Mouse (Mus musculus): ENCODE measurements around the gene Gm17018. TPM values are rescaled to one million over a fixed set of nuclear protein-coding genes. Genes with fewer than 3 reads are reported as not detected.

Gene Gm17018
- polyA plus RNA-seq (2014; fragmentation: Nextera tagmentation; extraction: Ambion mirVana): 57.0 and 68.6 TPM in 2 replicates

- peak; percentile 92 for DNase-seq
- WGBS: under 1% methylated on average over 35 of the region's 35 CpGs
- Histone ChIP-seq H3K36me3 (ENCODE audit: control insufficient read depth, insufficient read depth, low read length) (no peaks in the 10 kb centered on the region), H3K4me1 (ENCODE audit: control insufficient read depth, insufficient read depth, low read length) (0 out of 2 replicates have a peak, but pooled peaks cover 4% of the 10 kb centered on the region), H3K9me3 (ENCODE audit: control insufficient read depth, low read length) (no peaks in the 10 kb centered on the region), H3K4me3 (replicated peaks; ENCODE audit: low read depth, low read length) (peak within 1 kb of the TSS; percentile 70), H3K27ac (replicated peaks; ENCODE audit: low read depth, low read length) (peak within 1 kb of the TSS; percentile 71), H3K9ac (replicated peaks; ENCODE audit: low read length) (peak within 1 kb of the TSS; percentile 80), H3K4me2 (ENCODE audit: low read length) (peak within 1 kb of the TSS; percentile 99), H3K27me3 (ENCODE audit: control insufficient read depth, insufficient read depth, low read length) (peaks cover 21% of the 10 kb centered on the region)
- peak; percentile 77 for ATAC-seq (ENCODE audit: low FRiP score, low TSS enrichment)
These were observed at the start of gene Gm17018, which contains the start of gene Poll for GRCm38 (mm10) chr19:45560153-45560890. Gm17018 (plus strand) TSS chr19:45560615. Poll (minus strand) TSS chr19:45560531.

GRCm38 (mm10) chr19:45510680-45511079 lies 49.7 kb upstream of the Gm17018 start:
- 80% methylated on average over 3 of the region's 3 CpGs for WGBS
- H3K4me3 ChIP-seq (replicated peaks; ENCODE audit: low read depth, low read length): no peak overlapping the region
- no peak overlapping the region for H3K4me2 ChIP-seq (ENCODE audit: low read length)
- no peaks in the 10 kb centered on the region for H3K4me1 ChIP-seq (ENCODE audit: control insufficient read depth, insufficient read depth, low read length)
- ATAC-seq (ENCODE audit: low FRiP score, low TSS enrichment) (no peak), DNase-seq (no peak)
- H3K27ac ChIP-seq (replicated peaks; ENCODE audit: low read depth, low read length): no peak overlapping the region
- H3K36me3 ChIP-seq (ENCODE audit: control insufficient read depth, insufficient read depth, low read length): peaks cover 29% of the 10 kb centered on the region
- H3K9me3 ChIP-seq (ENCODE audit: control insufficient read depth, low read length): no peaks in the 10 kb centered on the region
- no peaks in the 10 kb centered on the region for H3K27me3 ChIP-seq (ENCODE audit: control insufficient read depth, insufficient read depth, low read length)
- no peak overlapping the region for H3K9ac ChIP-seq (replicated peaks; ENCODE audit: low read length)

DNA sequence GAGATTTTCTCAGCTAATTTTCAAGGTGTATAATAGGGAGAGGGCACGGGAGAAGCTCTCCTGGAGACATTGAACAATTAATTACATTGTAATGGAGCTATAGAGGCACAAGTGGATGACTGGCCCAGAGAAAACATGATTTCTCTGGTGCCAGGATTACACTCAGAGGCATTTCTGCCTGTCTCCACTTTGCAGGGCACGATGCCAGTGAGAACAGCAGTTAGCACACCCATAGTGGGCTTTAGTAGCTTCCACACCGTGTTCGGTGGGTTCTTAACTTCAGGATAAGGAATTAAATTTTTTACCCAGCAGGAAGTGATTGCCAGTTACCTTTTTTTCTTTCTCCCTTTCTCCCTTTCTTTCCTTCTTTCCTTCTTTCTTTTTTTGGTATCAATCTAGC lies 49.0 kb upstream of the Gm17018 start:
- H3K27ac ChIP-seq (replicated peaks; ENCODE audit: low read depth, low read length): no peak overlapping the region

GRCm38 (mm10) chr19:45515341-45515740 lies 45.1 kb upstream of the Gm17018 start:
- H3K4me3 ChIP-seq (replicated peaks; ENCODE audit: low read depth, low read length): no peak overlapping the region
- no peak overlapping the region for H3K9ac ChIP-seq (replicated peaks; ENCODE audit: low read length)
- ATAC-seq (ENCODE audit: low FRiP score, low TSS enrichment) (no peak), DNase-seq (no peak)
- H3K4me1 ChIP-seq (ENCODE audit: control insufficient read depth, insufficient read depth, low read length): no peaks in the 10 kb centered on the region
- H3K36me3 ChIP-seq (ENCODE audit: control insufficient read depth, insufficient read depth, low read length): peaks cover 60% of the 10 kb centered on the region
- H3K4me2 ChIP-seq (ENCODE audit: low read length): no peak overlapping the region
- H3K27ac ChIP-seq (replicated peaks; ENCODE audit: low read depth, low read length): no peak overlapping the region
- WGBS: 94% methylated on average over 2 of the region's 2 CpGs
- H3K27me3 ChIP-seq (ENCODE audit: control insufficient read depth, insufficient read depth, low read length): no peaks in the 10 kb centered on the region
- H3K9me3 ChIP-seq (ENCODE audit: control insufficient read depth, low read length): no peaks in the 10 kb centered on the region

More for the DNA sequence above, 49.0 kb upstream of the Gm17018 start:
- DNase-seq (no peak), ATAC-seq (ENCODE audit: low FRiP score, low TSS enrichment) (no peak)
- no peaks in the 10 kb centered on the region for H3K9me3 ChIP-seq (ENCODE audit: control insufficient read depth, low read length)
- H3K4me2 ChIP-seq (ENCODE audit: low read length): no peak overlapping the region
- no peak overlapping the region for H3K4me3 ChIP-seq (replicated peaks; ENCODE audit: low read depth, low read length)
- 73% methylated on average over 4 of the region's 4 CpGs for WGBS
- H3K9ac ChIP-seq (replicated peaks; ENCODE audit: low read length): no peak overlapping the region
- H3K4me1 ChIP-seq (ENCODE audit: control insufficient read depth, insufficient read depth, low read length): no peaks in the 10 kb centered on the region
- H3K27me3 ChIP-seq (ENCODE audit: control insufficient read depth, insufficient read depth, low read length): no peaks in the 10 kb centered on the region
- H3K36me3 ChIP-seq (ENCODE audit: control insufficient read depth, insufficient read depth, low read length): peaks cover 35% of the 10 kb centered on the region

- WGBS: 94% methylated on average over 12 of the region's 12 CpGs
- Histone ChIP-seq H3K4me1 (ENCODE audit: control insufficient read depth, insufficient read depth, low read length) (no peaks in the 10 kb centered on the region), H3K4me2 (ENCODE audit: low read length) (no peak overlapping the region), H3K27me3 (ENCODE audit: control insufficient read depth, insufficient read depth, low read length) (no peaks in the 10 kb centered on the region), H3K36me3 (ENCODE audit: control insufficient read depth, insufficient read depth, low read length) (peaks cover 68% of the 10 kb centered on the region), H3K4me3 (replicated peaks; ENCODE audit: low read depth, low read length) (no peak overlapping the region), H3K27ac (replicated peaks; ENCODE audit: low read depth, low read length) (no peak overlapping the region), H3K9ac (replicated peaks; ENCODE audit: low read length) (no peak overlapping the region), H3K9me3 (ENCODE audit: control insufficient read depth, low read length) (no peaks in the 10 kb centered on the region)
- ATAC-seq (ENCODE audit: low FRiP score, low TSS enrichment): no peak
- DNase-seq: no peak
These were observed 44.2 kb upstream of the Gm17018 start for GRCm38 (mm10) chr19:45516264-45516663.

GRCm38 (mm10) chr19:45527382-45527781 lies 33.0 kb upstream of the Gm17018 start:
- no peak overlapping the region for H3K4me3 ChIP-seq (replicated peaks; ENCODE audit: low read depth, low read length)
- H3K27ac ChIP-seq (replicated peaks; ENCODE audit: low read depth, low read length): no peak overlapping the region
- H3K4me1 ChIP-seq (ENCODE audit: control insufficient read depth, insufficient read depth, low read length): no peaks in the 10 kb centered on the region
- DNase-seq (no peak), ATAC-seq (ENCODE audit: low FRiP score, low TSS enrichment) (no peak)
- H3K27me3 ChIP-seq (ENCODE audit: control insufficient read depth, insufficient read depth, low read length): no peaks in the 10 kb centered on the region
- WGBS: 92% methylated on average over 7 of the region's 7 CpGs
- no peak overlapping the region for H3K9ac ChIP-seq (replicated peaks; ENCODE audit: low read length)
- H3K9me3 ChIP-seq (ENCODE audit: control insufficient read depth, low read length): no peaks in the 10 kb centered on the region
- no peak overlapping the region for H3K4me2 ChIP-seq (ENCODE audit: low read length)
- H3K36me3 ChIP-seq (ENCODE audit: control insufficient read depth, insufficient read depth, low read length): peaks cover 65% of the 10 kb centered on the region

GRCm38 (mm10) chr19:45527931-45528534 lies 32.4 kb upstream of the Gm17018 start:
- WGBS: 96% methylated on average over 10 of the region's 10 CpGs
- Histone ChIP-seq H3K9me3 (ENCODE audit: control insufficient read depth, low read length) (no peaks in the 10 kb centered on the region), H3K4me2 (ENCODE audit: low read length) (no peak overlapping the region), H3K9ac (replicated peaks; ENCODE audit: low read length) (no peak overlapping the region), H3K4me1 (ENCODE audit: control insufficient read depth, insufficient read depth, low read length) (no peaks in the 10 kb centered on the region), H3K27me3 (ENCODE audit: control insufficient read depth, insufficient read depth, low read length) (no peaks in the 10 kb centered on the region), H3K4me3 (replicated peaks; ENCODE audit: low read depth, low read length) (no peak overlapping the region), H3K27ac (replicated peaks; ENCODE audit: low read depth, low read length) (no peak overlapping the region), H3K36me3 (ENCODE audit: control insufficient read depth, insufficient read depth, low read length) (peaks cover 59% of the 10 kb centered on the region)
- no peak for DNase-seq
- no peak for ATAC-seq (ENCODE audit: low FRiP score, low TSS enrichment)

GRCm38 (mm10) chr19:45529294-45529693 lies 31.1 kb upstream of the Gm17018 start:
- WGBS: 83% methylated on average over 5 of the region's 5 CpGs
- H3K4me2 ChIP-seq (ENCODE audit: low read length): no peak overlapping the region
- ATAC-seq (ENCODE audit: low FRiP score, low TSS enrichment): no peak

More at GRCm38 (mm10) chr19:45529294-45529693, 31.1 kb upstream of the Gm17018 start:
- no peak overlapping the region for H3K4me3 ChIP-seq (replicated peaks; ENCODE audit: low read depth, low read length)
- H3K36me3 ChIP-seq (ENCODE audit: control insufficient read depth, insufficient read depth, low read length): peaks cover 50% of the 10 kb centered on the region
- no peaks in the 10 kb centered on the region for H3K27me3 ChIP-seq (ENCODE audit: control insufficient read depth, insufficient read depth, low read length)
- H3K4me1 ChIP-seq (ENCODE audit: control insufficient read depth, insufficient read depth, low read length): no peaks in the 10 kb centered on the region
- H3K27ac ChIP-seq (replicated peaks; ENCODE audit: low read depth, low read length): no peak overlapping the region
- no peak overlapping the region for H3K9ac ChIP-seq (replicated peaks; ENCODE audit: low read length)
- H3K9me3 ChIP-seq (ENCODE audit: control insufficient read depth, low read length): no peaks in the 10 kb centered on the region
- no peak for DNase-seq
